Mouse (Mus musculus): ENCODE measurements around the gene Slc8a3.

GRCm38 (mm10) chr12:81168031-81168430, 164.9 kb downstream of the Slc8a3 start:
- TF ChIP-seq POLR2AphosphoS2 (IDR thresholded peaks at IDR 0.05; ENCODE audit: low read length) = no peak
- TF ChIP-seq POLR2A (IDR thresholded peaks at IDR 0.05; ENCODE audit: control insufficient read depth in 1 of 2, insufficient read depth in 1 of 2, low read depth in 1 of 2, low read length in 2 of 2, poor library complexity in 1 of 2) = no peak
- TF ChIP-seq CHD2 (IDR thresholded peaks at IDR 0.05; ENCODE audit: low read length) = no peak
